Mouse (Mus musculus) intestine, embryonic 16.5 days (tissue): ENCODE measurements around the gene Tut1. TPM values are rescaled to one million over a fixed set of nuclear protein-coding genes. Genes with fewer than 3 reads are reported as not detected.

Source experiments
- polyA plus RNA-seq: library from polyadenylated mRNA; unstranded; fragments of >200 nt; fragmentation: Nextera tagmentation; extraction: Ambion mirVana; gene quantifications from 2 replicates; pipeline ENCODE4 v1.2.1, GENCODE M21; 2015

Gene Tut1
- polyA plus RNA-seq, 1 experiment from 2014 or later = 31.7 TPM

Other genes starting within 250 kb of the Tut1 start
- gene Slc3a2, start 230.5 kb upstream of the Tut1 start, polyA plus RNA-seq = 211 and 225 TPM in 2 replicates
- 78.1 and 88.7 TPM in 2 replicates for gene Wdr74, start 218.0 kb upstream of the Tut1 start, polyA plus RNA-seq
- 0.91 and 1.6 TPM in 2 replicates for gene 1700092M07Rik, start 213.1 kb upstream of the Tut1 start, polyA plus RNA-seq
- 120 and 124 TPM in 2 replicates for gene Stx5a, start 212.4 kb upstream of the Tut1 start, polyA plus RNA-seq
- gene Nxf1, start 196.8 kb upstream of the Tut1 start, polyA plus RNA-seq = 133 and 137 TPM in 2 replicates
- 161 and 164 TPM in 2 replicates for gene Tmem223, start 182.9 kb upstream of the Tut1 start, polyA plus RNA-seq
- gene Tmem179b, start 179.4 kb upstream of the Tut1 start, polyA plus RNA-seq = 110 and 120 TPM in 2 replicates
- gene Taf6l, start 167.4 kb upstream of the Tut1 start, polyA plus RNA-seq = 24.0 and 25.0 TPM in 2 replicates
- gene Polr2g, start 155.3 kb upstream of the Tut1 start, polyA plus RNA-seq = 130 and 138 TPM in 2 replicates
- 3.6 and 4.1 TPM in 2 replicates for gene Zbtb3, start 151.3 kb upstream of the Tut1 start, polyA plus RNA-seq
- gene Ttc9c, start 134.5 kb upstream of the Tut1 start, polyA plus RNA-seq = 36.0 and 44.0 TPM in 2 replicates
- 3.7 and 4.3 TPM in 2 replicates for gene Hnrnpul2, start 133.8 kb upstream of the Tut1 start, polyA plus RNA-seq
- gene AC129217.1, start 124.1 kb upstream of the Tut1 start, polyA plus RNA-seq = not detected in 2 replicates
- 48.5 and 49.7 TPM in 2 replicates for gene Bscl2, start 116.4 kb upstream of the Tut1 start, polyA plus RNA-seq
- gene Gng3, start 114.7 kb upstream of the Tut1 start, polyA plus RNA-seq = 13.3 and 14.3 TPM in 2 replicates
- 1.6 and 1.7 TPM in 2 replicates for gene Lrrn4cl, start 103.1 kb upstream of the Tut1 start, polyA plus RNA-seq
- gene Ubxn1, start 82.4 kb upstream of the Tut1 start, polyA plus RNA-seq = 158 and 170 TPM in 2 replicates
- gene Uqcc3, start 72.9 kb upstream of the Tut1 start, polyA plus RNA-seq = 60.7 and 61.2 TPM in 2 replicates
- 60.7 and 74.8 TPM in 2 replicates for gene Lbhd1, start 70.1 kb upstream of the Tut1 start, polyA plus RNA-seq
- not detected in 2 replicates for gene Gm49403, start 69.9 kb upstream of the Tut1 start, polyA plus RNA-seq
- gene 1810009A15Rik, start 65.0 kb upstream of the Tut1 start, polyA plus RNA-seq = 79.5 and 89.2 TPM in 2 replicates
- gene Gm49416, start 64.9 kb upstream of the Tut1 start, polyA plus RNA-seq = not detected in 2 replicates
- 39.2 and 40.9 TPM in 2 replicates for gene Ints5, start 60.8 kb upstream of the Tut1 start, polyA plus RNA-seq
- gene Ganab, start 55.8 kb upstream of the Tut1 start, polyA plus RNA-seq = 95.7 and 100 TPM in 2 replicates
- gene B3gat3, start 33.5 kb upstream of the Tut1 start, polyA plus RNA-seq = 44.0 and 45.4 TPM in 2 replicates
- 3.1 and 3.3 TPM in 2 replicates for gene Rom1, start 24.5 kb upstream of the Tut1 start, polyA plus RNA-seq
- 22.6 and 23.5 TPM in 2 replicates for gene Eml3, start 24.3 kb upstream of the Tut1 start, polyA plus RNA-seq
- 119 and 130 TPM in 2 replicates for gene Mta2, start 12.0 kb upstream of the Tut1 start, polyA plus RNA-seq
- 392 and 445 TPM in 2 replicates for gene Eef1g, start 13.2 kb downstream of the Tut1 start, polyA plus RNA-seq
- 16.5 and 20.8 TPM in 2 replicates for gene Ahnak, start 35.4 kb downstream of the Tut1 start, polyA plus RNA-seq
- not detected in 2 replicates for gene Scgb1a1, start 134.1 kb downstream of the Tut1 start, polyA plus RNA-seq
- 7.2 and 10.4 TPM in 2 replicates for gene Asrgl1, start 181.8 kb downstream of the Tut1 start, polyA plus RNA-seq